Mouse (Mus musculus): ENCODE measurements at regions not wholly inside any gene's neighbourhood (a gene's known extent, or its start where the extent isn't known, plus 50 kb on each side); places are given as distances from the start of the nearest gene placed in this dataset.

DNA sequence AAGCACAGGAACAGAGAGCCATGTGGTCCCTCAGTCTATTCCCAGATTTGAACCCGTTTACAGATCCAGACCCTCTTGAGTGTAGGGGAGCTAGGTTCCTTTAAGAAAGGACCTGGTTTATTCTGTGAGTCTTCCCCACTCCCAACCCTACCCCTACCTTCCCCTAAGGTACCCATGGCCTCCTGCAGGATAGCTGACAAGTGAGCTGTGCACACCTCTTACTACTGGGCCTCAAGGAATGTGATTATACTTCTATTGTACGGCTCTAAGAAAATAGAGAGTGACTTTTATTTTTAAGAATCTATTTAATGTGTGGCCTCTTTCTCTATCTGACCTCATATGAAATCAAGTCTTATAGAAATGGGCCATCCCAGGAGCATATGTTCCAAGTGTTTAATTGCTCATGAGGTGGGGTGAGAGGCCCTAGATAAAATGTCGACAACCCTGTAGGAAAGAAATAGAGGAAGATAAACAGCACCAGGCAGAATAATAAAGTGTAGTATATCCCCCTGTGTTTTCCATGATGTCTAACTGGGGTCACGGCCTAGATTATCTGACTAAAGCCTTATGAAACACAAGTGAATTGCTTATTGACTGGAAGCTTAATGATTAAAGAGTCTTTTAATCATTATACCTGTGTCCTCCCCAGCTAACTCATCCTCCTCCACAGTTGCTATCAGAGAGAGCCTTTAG lies 145.7 kb upstream of the Cdh5 start:
- Histone ChIP-seq H3K36me3 (ENCODE audit: control insufficient read depth, insufficient read depth, low read length, poor library complexity, severe bottlenecking) (no peaks in the 10 kb centered on the region), H3K9ac (ENCODE audit: low read depth, poor library complexity, severe bottlenecking) (no peak overlapping the region), H3K4me3 (ENCODE audit: low read depth, low read length) (no peak overlapping the region), H3K9me3 (replicated peaks; ENCODE audit: control insufficient read depth, insufficient read depth, low read length, poor library complexity, severe bottlenecking) (no peaks in the 10 kb centered on the region), H3K27me3 (ENCODE audit: control insufficient read depth, insufficient read depth, low read length, poor library complexity, severe bottlenecking) (no peaks in the 10 kb centered on the region), H3K27ac (ENCODE audit: insufficient read depth, low read length) (no peak overlapping the region), H3K4me1 (ENCODE audit: control insufficient read depth, insufficient read depth, low read length) (no peaks in the 10 kb centered on the region)
- TF ChIP-seq POLR2A (IDR thresholded peaks at IDR 0.05; ENCODE audit: insufficient read depth, low read length), result no peak
- TF ChIP-seq CTCF (IDR thresholded peaks at IDR 0.05; ENCODE audit: low read depth, low read length), result no peak
- TF ChIP-seq EP300 (IDR thresholded peaks at IDR 0.05; ENCODE audit: insufficient read depth, low read depth, low read length), result no peak

DNA sequence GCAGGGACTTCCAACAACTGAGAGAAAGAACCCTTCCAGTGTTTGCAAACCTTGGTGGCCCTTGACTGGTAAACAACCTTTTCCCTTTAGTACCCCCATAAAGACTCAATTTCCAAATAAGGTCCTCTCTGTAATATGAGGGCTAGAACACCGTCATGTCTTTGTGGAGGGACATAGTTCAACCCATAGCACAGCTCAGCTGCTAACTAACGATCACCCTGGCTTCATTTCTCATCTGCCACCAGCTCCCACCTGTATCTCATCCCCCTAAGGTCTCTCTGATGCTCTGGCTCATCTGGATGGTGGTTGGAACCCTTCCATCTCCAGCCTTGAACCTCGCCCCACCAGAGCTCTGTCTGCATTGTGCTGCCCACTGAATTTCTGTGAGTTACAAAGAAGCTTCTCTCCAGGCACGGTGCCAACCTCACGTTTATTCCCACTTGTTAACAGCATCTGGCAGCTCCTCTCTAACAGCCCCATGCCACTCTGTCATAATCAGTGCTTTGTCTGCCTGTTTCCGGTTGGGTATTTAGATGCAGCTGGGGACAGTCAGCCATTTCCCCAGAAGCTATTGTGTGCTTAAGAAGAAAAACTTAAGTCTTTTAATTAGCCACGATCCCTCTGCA lies 137.0 kb upstream of the Cdh5 start:
- no peaks in the 10 kb centered on the region for H3K9me3 ChIP-seq (replicated peaks; ENCODE audit: control insufficient read depth, insufficient read depth, low read length, poor library complexity, severe bottlenecking)

DNA sequence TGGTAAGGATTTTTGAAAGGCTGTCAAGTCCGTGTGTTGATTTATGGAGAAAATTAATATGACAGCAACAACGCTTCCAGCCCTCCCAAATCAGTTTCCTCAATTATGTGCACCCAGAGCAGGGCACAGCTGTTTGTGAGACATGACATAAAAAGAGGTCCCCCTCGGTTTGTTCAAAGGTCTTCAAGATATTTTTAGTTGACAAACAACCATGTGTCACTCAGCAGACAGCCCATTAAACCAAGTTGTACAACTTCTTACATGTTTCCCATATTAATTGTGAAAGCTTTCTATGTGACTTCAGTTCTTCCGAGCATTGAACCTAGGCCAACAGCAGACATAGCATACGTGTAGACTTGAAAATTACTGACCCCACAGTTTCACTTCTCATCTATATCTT lies 131.5 kb upstream of the Cdh5 start:
- Histone ChIP-seq H3K4me1 (ENCODE audit: control insufficient read depth, insufficient read depth, low read length) (no peaks in the 10 kb centered on the region), H3K4me3 (ENCODE audit: low read depth, low read length) (no peak overlapping the region), H3K36me3 (ENCODE audit: control insufficient read depth, insufficient read depth, low read length, poor library complexity, severe bottlenecking) (no peaks in the 10 kb centered on the region), H3K9me3 (replicated peaks; ENCODE audit: control insufficient read depth, insufficient read depth, low read length, poor library complexity, severe bottlenecking) (no peaks in the 10 kb centered on the region), H3K27ac (ENCODE audit: insufficient read depth, low read length) (no peak overlapping the region), H3K9ac (ENCODE audit: low read depth, poor library complexity, severe bottlenecking) (no peak overlapping the region), H3K27me3 (ENCODE audit: control insufficient read depth, insufficient read depth, low read length, poor library complexity, severe bottlenecking) (no peaks in the 10 kb centered on the region; the same call in 1 of the 2 replicates)
- TF ChIP-seq POLR2A (IDR thresholded peaks at IDR 0.05; ENCODE audit: insufficient read depth, low read length) (no peak), EP300 (IDR thresholded peaks at IDR 0.05; ENCODE audit: insufficient read depth, low read depth, low read length) (no peak), CTCF (IDR thresholded peaks at IDR 0.05; ENCODE audit: low read depth, low read length) (no peak)

More for the DNA sequence above, 137.0 kb upstream of the Cdh5 start:
- TF ChIP-seq EP300 (IDR thresholded peaks at IDR 0.05; ENCODE audit: insufficient read depth, low read depth, low read length) (no peak), CTCF (IDR thresholded peaks at IDR 0.05; ENCODE audit: low read depth, low read length) (no peak), POLR2A (IDR thresholded peaks at IDR 0.05; ENCODE audit: insufficient read depth, low read length) (no peak)
- no peak overlapping the region for H3K9ac ChIP-seq (ENCODE audit: low read depth, poor library complexity, severe bottlenecking)
- no peaks in the 10 kb centered on the region for H3K4me1 ChIP-seq (ENCODE audit: control insufficient read depth, insufficient read depth, low read length)
- no peaks in the 10 kb centered on the region for H3K36me3 ChIP-seq (ENCODE audit: control insufficient read depth, insufficient read depth, low read length, poor library complexity, severe bottlenecking)
- H3K27ac ChIP-seq (ENCODE audit: insufficient read depth, low read length), result no peak overlapping the region
- no peak overlapping the region for H3K4me3 ChIP-seq (ENCODE audit: low read depth, low read length)
- H3K27me3 ChIP-seq (ENCODE audit: control insufficient read depth, insufficient read depth, low read length, poor library complexity, severe bottlenecking), result no peaks in the 10 kb centered on the region

DNA sequence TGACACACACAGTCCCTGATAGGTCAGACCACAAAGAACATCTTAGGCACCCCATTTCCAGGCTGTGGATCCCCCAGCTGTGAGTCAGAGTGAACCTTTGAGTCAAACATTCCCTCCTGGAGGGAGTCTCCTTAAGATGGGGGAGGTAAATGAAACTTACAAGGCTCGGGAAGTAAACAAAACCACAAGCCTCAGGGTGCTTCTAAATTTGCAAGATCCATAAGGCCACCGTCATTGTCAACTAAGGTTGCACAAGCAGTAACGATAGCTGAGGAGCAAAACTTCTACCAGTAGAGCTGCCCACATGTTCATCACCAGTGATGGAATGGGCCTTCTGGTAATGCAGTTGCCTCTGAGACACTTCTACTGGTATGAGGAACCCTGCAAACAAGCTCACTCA lies 130.9 kb upstream of the Cdh5 start:
- Histone ChIP-seq H3K27ac (ENCODE audit: insufficient read depth, low read length) (no peak overlapping the region), H3K4me1 (ENCODE audit: control insufficient read depth, insufficient read depth, low read length) (no peaks in the 10 kb centered on the region), H3K9ac (ENCODE audit: low read depth, poor library complexity, severe bottlenecking) (no peak overlapping the region), H3K9me3 (replicated peaks; ENCODE audit: control insufficient read depth, insufficient read depth, low read length, poor library complexity, severe bottlenecking) (no peaks in the 10 kb centered on the region), H3K4me3 (ENCODE audit: low read depth, low read length) (no peak overlapping the region), H3K36me3 (ENCODE audit: control insufficient read depth, insufficient read depth, low read length, poor library complexity, severe bottlenecking) (no peaks in the 10 kb centered on the region), H3K27me3 (ENCODE audit: control insufficient read depth, insufficient read depth, low read length, poor library complexity, severe bottlenecking) (no peaks in the 10 kb centered on the region; the same call in 1 of the 2 replicates)
- TF ChIP-seq POLR2A (IDR thresholded peaks at IDR 0.05; ENCODE audit: insufficient read depth, low read length) (no peak), CTCF (IDR thresholded peaks at IDR 0.05; ENCODE audit: low read depth, low read length) (no peak), EP300 (IDR thresholded peaks at IDR 0.05; ENCODE audit: insufficient read depth, low read depth, low read length) (no peak)

DNA sequence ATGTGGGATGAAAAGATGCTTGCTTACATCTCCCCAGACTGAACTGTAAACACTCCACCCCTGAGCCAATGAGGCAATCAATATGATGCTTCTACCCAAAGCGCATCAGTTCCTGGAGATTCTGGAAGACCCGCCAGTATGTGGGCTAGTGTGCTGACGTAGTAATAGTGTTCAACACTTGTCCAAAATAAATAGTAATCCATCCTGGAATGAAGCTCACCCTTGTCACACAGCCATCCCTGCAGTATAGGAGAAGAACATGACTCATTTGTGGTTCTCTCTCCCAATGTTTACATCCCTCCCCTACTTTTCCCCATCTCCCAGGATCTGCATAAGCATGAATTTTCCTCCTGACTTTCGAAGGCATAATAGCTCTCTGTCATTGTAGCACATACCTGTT lies 130.5 kb upstream of the Cdh5 start:
- no peak overlapping the region for H3K9ac ChIP-seq (ENCODE audit: low read depth, poor library complexity, severe bottlenecking)
- H3K4me3 ChIP-seq (ENCODE audit: low read depth, low read length), result no peak overlapping the region
- H3K27ac ChIP-seq (ENCODE audit: insufficient read depth, low read length), result no peak overlapping the region
- no peak for TF ChIP-seq EP300 (IDR thresholded peaks at IDR 0.05; ENCODE audit: insufficient read depth, low read depth, low read length)
- no peak for TF ChIP-seq CTCF (IDR thresholded peaks at IDR 0.05; ENCODE audit: low read depth, low read length)
- TF ChIP-seq POLR2A (IDR thresholded peaks at IDR 0.05; ENCODE audit: insufficient read depth, low read length), result no peak
- no peaks in the 10 kb centered on the region for H3K36me3 ChIP-seq (ENCODE audit: control insufficient read depth, insufficient read depth, low read length, poor library complexity, severe bottlenecking)
- H3K4me1 ChIP-seq (ENCODE audit: control insufficient read depth, insufficient read depth, low read length), result no peaks in the 10 kb centered on the region
- no peaks in the 10 kb centered on the region for H3K9me3 ChIP-seq (replicated peaks; ENCODE audit: control insufficient read depth, insufficient read depth, low read length, poor library complexity, severe bottlenecking)
- H3K27me3 ChIP-seq (ENCODE audit: control insufficient read depth, insufficient read depth, low read length, poor library complexity, severe bottlenecking), result no peaks in the 10 kb centered on the region; the same call in 1 of the 2 replicates

DNA sequence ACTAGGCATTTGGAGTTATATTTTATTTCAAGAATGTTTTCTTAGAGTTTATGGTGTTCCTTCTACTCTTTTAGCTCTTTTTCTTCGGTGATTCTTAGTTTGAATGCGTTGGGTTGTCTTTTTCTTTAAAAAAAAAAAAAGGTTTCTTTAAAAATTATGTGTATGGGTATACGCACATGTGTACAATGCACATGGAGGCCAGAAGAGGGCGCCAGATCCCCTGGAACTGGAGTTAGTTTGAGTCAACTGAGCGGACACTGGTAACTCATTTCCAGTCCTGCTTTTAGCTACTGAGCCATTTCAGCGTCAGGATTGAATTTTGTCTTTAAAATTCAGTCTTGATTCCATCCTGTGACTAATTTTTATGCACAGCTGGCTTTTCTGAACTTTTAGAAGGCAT lies 124.9 kb upstream of the Cdh5 start:
- Histone ChIP-seq H3K9me3 (replicated peaks; ENCODE audit: control insufficient read depth, insufficient read depth, low read length, poor library complexity, severe bottlenecking) (no peaks in the 10 kb centered on the region), H3K9ac (ENCODE audit: low read depth, poor library complexity, severe bottlenecking) (no peak overlapping the region), H3K27me3 (ENCODE audit: control insufficient read depth, insufficient read depth, low read length, poor library complexity, severe bottlenecking) (no peaks in the 10 kb centered on the region), H3K36me3 (ENCODE audit: control insufficient read depth, insufficient read depth, low read length, poor library complexity, severe bottlenecking) (no peaks in the 10 kb centered on the region), H3K4me1 (ENCODE audit: control insufficient read depth, insufficient read depth, low read length) (no peaks in the 10 kb centered on the region), H3K27ac (ENCODE audit: insufficient read depth, low read length) (no peak overlapping the region), H3K4me3 (ENCODE audit: low read depth, low read length) (no peak overlapping the region)
- TF ChIP-seq CTCF (IDR thresholded peaks at IDR 0.05; ENCODE audit: low read depth, low read length) (peak; percentile 25), EP300 (IDR thresholded peaks at IDR 0.05; ENCODE audit: insufficient read depth, low read depth, low read length) (no peak)
